Mouse (Mus musculus) heart, embryonic 13.5 days (tissue): ENCODE data around the gene Klf9. TPM values are rescaled to one million over a fixed set of nuclear protein-coding genes. Genes with fewer than 3 reads are reported as not detected.

Experiments
- ATAC-seq: fragments of 200-750 bp; cut with Nextera tagmentation; 2 replicates; pipeline ENCODE4 v1.8.0; 2017; ENCODE audit warnings: moderate TSS enrichment; ENCODE audit not compliant: insufficient number of reproducible peaks, low FRiP score, low TSS enrichment; ENCODE audit errors: extremely low read depth
- H3K27ac ChIP-seq: fragments of 300-500 bp; sonication (generic); replicated peaks from 2 replicates; pipeline ENCODE4 v1.5.1; 2015; ENCODE audit warnings: moderate library complexity, mild to moderate bottlenecking, inconsistent platforms
- H3K27me3 ChIP-seq: fragments of 300-500 bp; sonication (generic); replicated peaks from 2 replicates; pipeline ENCODE4 v1.6.1; 2015; ENCODE audit warnings: mild to moderate bottlenecking, inconsistent platforms
- H3K36me3 ChIP-seq: fragments of 300-500 bp; sonication (generic); 2 replicates; pipeline ENCODE4 v1.6.1; 2015; ENCODE audit warnings: mild to moderate bottlenecking, inconsistent platforms
- H3K4me1 ChIP-seq: fragments of 300-500 bp; sonication (generic); 2 replicates; pipeline ENCODE4 v1.6.1; 2015; ENCODE audit warnings: inconsistent platforms
- H3K4me2 ChIP-seq: fragments of 300-500 bp; sonication (generic); 2 replicates; pipeline ENCODE4 v1.6.1; 2015; ENCODE audit warnings: inconsistent platforms, mild to moderate bottlenecking, moderate library complexity
- H3K4me3 ChIP-seq: fragments of 300-500 bp; sonication (generic); 2 replicates; pipeline ENCODE4 v1.5.1; 2015; ENCODE audit warnings: moderate library complexity, mild to moderate bottlenecking, inconsistent platforms
- H3K9ac ChIP-seq: fragments of 300-500 bp; sonication (generic); 2 replicates; pipeline ENCODE4 v1.6.1; 2015; ENCODE audit warnings: inconsistent platforms, mild to moderate bottlenecking, moderate library complexity
- H3K9me3 ChIP-seq: fragments of 300-500 bp; sonication (generic); 2 replicates; pipeline ENCODE4 v1.6.1; 2016; ENCODE audit warnings: inconsistent platforms
- WGBS: fragments of 180-500 bp; shearing (Covaris S2); methylation state at CpG from one replicate; pipeline ENCODE4 v1.1.7; 2015; ENCODE audit warnings: mixed read lengths; 5-methylcytosine and 5-hydroxymethylcytosine counted together
- polyA plus RNA-seq: library from polyadenylated mRNA; unstranded; fragments of >200 nt; fragmentation: Nextera tagmentation; extraction: Ambion mirVana; gene quantifications from 2 replicates; pipeline ENCODE4 v1.2.1, GENCODE M21; 2015

Klf9 gene
- polyA plus RNA-seq, 1 experiment from 2014 or later, result 2.2 TPM

DNA sequence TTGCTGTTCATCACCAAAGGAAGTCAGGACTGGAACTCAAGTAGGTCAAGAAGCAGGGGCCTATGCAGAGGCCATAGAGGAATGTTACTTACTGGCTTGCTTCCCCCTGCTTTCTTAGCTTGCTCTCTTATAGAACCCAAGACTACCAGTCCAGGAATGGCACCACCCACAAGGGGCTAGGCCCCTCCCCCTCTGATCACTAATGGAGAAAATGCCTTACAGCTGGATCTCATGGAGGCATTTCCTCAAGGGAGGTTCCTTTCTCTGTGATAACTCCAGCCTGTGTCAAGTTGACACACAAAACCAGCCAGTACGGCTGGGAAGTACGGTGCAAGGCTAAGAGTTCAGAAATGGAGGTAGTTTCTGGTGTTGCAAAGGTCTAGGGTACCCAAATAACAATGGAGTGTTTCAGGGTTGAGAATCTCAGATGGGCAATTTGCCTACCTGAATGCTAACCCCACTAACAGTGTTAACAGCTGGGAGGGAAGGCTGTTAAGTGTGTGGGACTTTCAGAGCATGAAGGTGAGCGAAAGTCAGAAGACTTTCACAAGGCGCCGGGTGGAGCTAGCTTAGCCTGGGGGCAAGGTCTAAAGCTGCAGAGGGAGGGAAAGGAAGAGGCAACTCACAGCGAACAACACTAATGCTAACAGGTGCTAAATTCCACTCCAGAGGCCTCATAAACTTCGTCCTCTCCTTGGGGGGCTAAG lies 8.2 kb upstream of the Klf9 start:
- Histone ChIP-seq H3K4me2 (no peak overlapping the region), H3K27me3 (peaks cover 57% of the 10 kb centered on the region), H3K4me3 (no peak overlapping the region), H3K4me1 (peaks cover 34% of the 10 kb centered on the region), H3K9ac (no peak overlapping the region), H3K36me3 (no peaks in the 10 kb centered on the region), H3K27ac (no peak overlapping the region), H3K9me3 (no peaks in the 10 kb centered on the region)
- 46% methylated on average over 7 of the region's 7 CpGs for WGBS
- ATAC-seq, result no peak

GRCm38 (mm10) chr19:23133427-23134094 lies 7.5 kb upstream of the Klf9 start:
- Histone ChIP-seq H3K27me3 (peaks cover 57% of the 10 kb centered on the region), H3K9ac (peak overlapping the region; percentile 73; the same call in 1 of the 2 replicates), H3K4me3 (peak overlapping the region; percentile 56), H3K4me2 (peak overlapping the region; percentile 96), H3K9me3 (no peaks in the 10 kb centered on the region), H3K27ac (no peak overlapping the region), H3K36me3 (no peaks in the 10 kb centered on the region), H3K4me1 (peaks cover 34% of the 10 kb centered on the region)
- ATAC-seq, result no peak
- 27% methylated on average over 9 of the region's 9 CpGs for WGBS

DNA sequence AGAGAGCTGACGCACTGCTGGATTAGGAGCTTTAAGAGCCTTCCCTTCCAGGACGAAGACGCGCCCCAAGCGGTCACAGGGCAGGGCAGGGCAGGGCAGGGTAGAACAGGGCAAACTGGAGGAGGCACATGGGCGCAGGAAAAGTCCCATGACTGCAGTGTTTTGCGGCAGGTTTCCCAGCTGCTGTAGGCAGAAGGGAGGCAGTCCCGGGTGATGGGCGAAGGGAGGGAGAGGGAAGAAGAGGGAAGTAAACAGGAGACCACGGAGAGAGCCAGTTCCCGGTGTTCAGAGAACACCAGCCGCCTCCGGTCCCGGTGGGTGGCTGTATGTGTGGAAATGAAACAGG lies 7.0 kb upstream of the Klf9 start:
- 5% methylated on average over 14 of the region's 14 CpGs for WGBS

GRCm38 (mm10) chr19:23134441-23135301 lies 6.4 kb upstream of the Klf9 start:
- Histone ChIP-seq H3K4me1 (peaks cover 34% of the 10 kb centered on the region), H3K4me3 (peak overlapping the region; percentile 56), H3K27me3 (peaks cover 57% of the 10 kb centered on the region), H3K27ac (no peak overlapping the region), H3K36me3 (no peaks in the 10 kb centered on the region), H3K9ac (peak overlapping the region; percentile 73), H3K9me3 (no peaks in the 10 kb centered on the region), H3K4me2 (peak overlapping the region; percentile 96)
- under 1% methylated on average over 47 of the region's 47 CpGs for WGBS
- no peak for ATAC-seq

More for the DNA sequence above, 7.0 kb upstream of the Klf9 start:
- Histone ChIP-seq H3K36me3 (no peaks in the 10 kb centered on the region), H3K4me3 (peak overlapping the region; percentile 56), H3K4me1 (peaks cover 34% of the 10 kb centered on the region), H3K9me3 (no peaks in the 10 kb centered on the region), H3K9ac (peak overlapping the region; percentile 73; the same call in 1 of the 2 replicates), H3K27ac (no peak overlapping the region), H3K4me2 (peak overlapping the region; percentile 96), H3K27me3 (peaks cover 57% of the 10 kb centered on the region)
- ATAC-seq, result no peak

DNA sequence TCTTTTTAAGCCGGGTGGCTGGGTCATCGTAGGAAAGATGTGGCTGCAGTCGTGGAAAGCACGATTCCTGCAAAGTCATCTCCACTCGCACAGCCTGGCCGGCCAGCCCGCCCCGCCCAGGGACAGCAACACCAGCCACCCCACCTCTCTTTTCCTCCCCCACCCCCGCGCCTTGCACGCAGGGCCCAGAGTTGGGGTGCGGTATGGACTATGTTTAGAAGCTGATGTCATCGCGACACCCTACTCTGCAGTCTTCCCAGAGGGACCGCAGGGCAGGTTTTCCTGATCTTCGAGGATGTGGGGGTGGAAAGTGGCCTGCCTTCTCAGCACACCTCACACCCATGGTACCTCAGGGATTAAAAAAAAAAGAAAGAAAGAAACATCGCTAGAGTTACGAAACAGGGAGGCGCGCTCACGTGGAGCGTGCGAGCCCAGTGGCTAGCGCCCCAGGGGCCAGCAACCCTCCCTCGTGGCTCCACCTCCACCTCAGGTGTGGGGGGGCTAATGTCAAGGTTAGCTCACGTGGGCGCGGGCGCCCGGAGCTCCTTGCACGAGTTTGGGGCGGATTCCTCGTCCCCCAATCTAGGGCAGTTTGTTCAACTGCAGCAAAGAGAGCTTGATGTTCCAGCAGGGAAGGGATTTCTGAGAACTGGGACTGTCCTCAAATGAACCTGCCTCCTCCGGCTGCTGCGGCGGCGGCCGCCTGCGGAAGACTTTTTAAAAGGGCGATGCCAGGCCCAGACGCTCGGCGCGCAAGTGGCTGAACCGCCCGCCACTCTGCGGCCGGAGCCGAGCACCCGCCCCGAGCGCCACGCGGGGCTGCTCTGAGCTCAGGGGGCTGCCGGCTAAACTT lies 5.5 kb upstream of the Klf9 start:
- no peaks in the 10 kb centered on the region for H3K36me3 ChIP-seq
- H3K4me2 ChIP-seq, result peak overlapping the region; percentile 96
- peaks cover 57% of the 10 kb centered on the region for H3K27me3 ChIP-seq
- no peak overlapping the region for H3K27ac ChIP-seq
- peak overlapping the region; percentile 73 for H3K9ac ChIP-seq
- H3K9me3 ChIP-seq, result no peaks in the 10 kb centered on the region
- peaks cover 38% of the 10 kb centered on the region for H3K4me1 ChIP-seq
- under 1% methylated on average over 55 of the region's 55 CpGs for WGBS
- ATAC-seq, result no peak; the same call in none of the 2 replicates
- peak overlapping the region; percentile 56 for H3K4me3 ChIP-seq

DNA sequence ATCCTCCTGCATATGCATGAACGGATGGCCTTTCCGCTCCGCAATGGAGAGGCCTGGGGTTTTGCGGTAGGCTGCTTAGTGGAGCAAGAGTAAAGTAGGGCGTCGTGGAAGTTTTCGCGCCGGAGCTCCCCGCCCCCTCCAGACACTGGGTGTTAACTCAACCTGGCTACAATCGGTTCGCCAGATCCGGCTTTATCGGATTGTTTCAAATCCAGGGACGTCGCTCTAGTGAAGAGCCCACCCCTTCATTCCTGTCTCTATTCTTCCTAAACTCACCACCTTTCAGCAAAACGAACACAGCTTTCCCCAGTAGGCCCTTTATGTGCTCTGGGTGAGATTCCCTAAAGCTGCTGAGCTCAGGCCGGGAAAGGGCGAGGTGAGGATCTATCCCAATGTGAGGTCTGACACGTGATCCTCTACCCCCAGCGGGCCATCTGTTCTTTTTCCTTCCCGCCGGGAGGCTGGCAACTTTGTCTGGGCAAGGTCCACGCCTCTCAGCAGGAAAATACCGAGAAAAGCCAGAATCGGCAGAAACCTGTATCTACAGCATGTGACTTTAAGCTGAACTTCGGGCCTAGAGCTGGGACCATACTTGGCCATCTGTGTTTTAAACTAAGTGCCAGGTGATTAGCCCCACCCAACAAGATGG lies 4.7 kb upstream of the Klf9 start:
- H3K27me3 ChIP-seq, result peaks cover 53% of the 10 kb centered on the region
- peaks cover 38% of the 10 kb centered on the region for H3K4me1 ChIP-seq
- H3K9ac ChIP-seq, result peak overlapping the region; percentile 73
- ATAC-seq, result no peak
- no peaks in the 10 kb centered on the region for H3K36me3 ChIP-seq
- H3K9me3 ChIP-seq, result no peaks in the 10 kb centered on the region
- no peak overlapping the region for H3K27ac ChIP-seq
- 3% methylated on average over 27 of the region's 27 CpGs for WGBS
- peak overlapping the region; percentile 96 for H3K4me2 ChIP-seq
- peak overlapping the region; percentile 56 for H3K4me3 ChIP-seq

DNA sequence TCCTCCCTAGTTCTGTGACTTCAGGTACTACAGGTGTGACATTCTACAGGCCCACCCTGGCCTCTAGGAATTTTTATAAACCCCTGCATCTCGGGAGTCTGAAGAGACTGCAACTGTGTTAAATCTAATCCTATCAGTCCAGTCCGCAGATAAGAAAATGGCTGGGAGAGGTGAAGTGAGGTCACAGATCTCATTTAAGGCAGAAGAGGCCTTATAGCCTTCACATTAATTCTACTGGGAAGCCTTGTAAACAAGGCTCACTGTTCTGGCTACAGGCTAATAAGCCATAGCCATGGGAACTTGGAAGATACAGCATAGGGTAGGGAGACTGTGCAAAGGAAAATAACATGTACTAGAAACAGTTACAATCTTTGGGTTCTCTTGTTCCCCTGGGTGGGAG lies 3.7 kb upstream of the Klf9 start:
- WGBS, result 41% methylated on average over 2 of the region's 2 CpGs
- Histone ChIP-seq H3K4me1 (peaks cover 45% of the 10 kb centered on the region), H3K4me2 (no peak overlapping the region), H3K9me3 (no peaks in the 10 kb centered on the region), H3K36me3 (no peaks in the 10 kb centered on the region), H3K27me3 (peaks cover 43% of the 10 kb centered on the region), H3K4me3 (no peak overlapping the region), H3K27ac (no peak overlapping the region), H3K9ac (no peak overlapping the region)
- ATAC-seq, result no peak

- Histone ChIP-seq H3K27me3 (peaks cover 29% of the 10 kb centered on the region), H3K36me3 (no peaks in the 10 kb centered on the region), H3K27ac (0 out of 2 replicates have a peak overlapping the region, but pooled peaks have one; percentile 86), H3K4me1 (peaks cover 48% of the 10 kb centered on the region), H3K9ac (peak overlapping the region; percentile 62), H3K9me3 (no peaks in the 10 kb centered on the region), H3K4me3 (peak overlapping the region; percentile 74), H3K4me2 (peak overlapping the region; percentile 100)
- no peak for ATAC-seq
- WGBS, result 41% methylated on average over 12 of the region's 12 CpGs
Measured at GRCm38 (mm10) chr19:23139756-23140470, 1.1 kb upstream of the Klf9 start.

DNA sequence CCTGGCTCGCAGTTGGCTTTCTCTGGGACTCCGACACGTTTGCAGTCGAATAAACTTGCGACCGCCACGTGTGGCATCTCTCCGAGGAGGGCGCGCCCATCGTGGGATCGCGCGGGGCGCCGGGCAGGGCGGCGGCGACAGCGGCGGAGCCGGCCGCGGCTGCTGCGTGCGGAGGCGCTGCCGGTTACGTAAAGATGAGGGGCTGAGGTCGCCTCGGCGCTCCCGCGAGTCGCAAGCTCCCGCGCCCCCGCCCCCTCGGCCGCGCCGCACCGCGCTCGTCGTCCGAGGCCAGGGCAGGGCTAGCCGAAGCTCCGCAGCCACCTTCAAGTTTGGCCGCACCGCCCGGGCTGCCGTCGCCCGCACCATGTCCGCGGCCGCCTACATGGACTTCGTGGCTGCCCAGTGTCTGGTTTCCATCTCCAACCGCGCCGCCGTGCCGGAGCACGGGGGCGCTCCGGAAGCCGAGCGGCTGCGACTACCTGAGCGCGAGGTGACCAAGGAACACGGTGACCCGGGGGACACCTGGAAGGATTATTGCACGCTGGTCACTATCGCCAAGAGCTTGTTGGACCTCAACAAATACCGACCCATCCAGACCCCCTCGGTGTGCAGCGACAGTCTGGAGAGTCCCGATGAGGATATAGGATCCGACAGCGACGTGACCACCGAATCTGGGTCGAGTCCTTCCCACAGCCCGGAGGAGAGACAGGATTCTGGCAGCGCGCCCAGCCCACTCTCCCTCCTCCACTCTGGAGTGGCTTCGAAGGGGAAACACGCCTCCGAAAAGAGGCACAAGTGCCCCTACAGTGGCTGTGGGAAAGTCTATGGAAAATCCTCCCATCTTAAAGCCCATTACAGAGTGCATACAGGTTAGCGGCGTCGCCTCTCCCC lies 610 bp downstream of the Klf9 start:
- Histone ChIP-seq H3K9me3 (no peaks in the 10 kb centered on the region), H3K4me3 (peak overlapping the region; percentile 74), H3K36me3 (no peaks in the 10 kb centered on the region), H3K27ac (peak overlapping the region; percentile 86), H3K4me2 (peak overlapping the region; percentile 100), H3K9ac (peak overlapping the region; percentile 83), H3K27me3 (peaks cover 21% of the 10 kb centered on the region), H3K4me1 (peaks cover 33% of the 10 kb centered on the region)
- no peak for ATAC-seq
- WGBS, result under 1% methylated on average over 93 of the region's 94 CpGs
